Mouse (Mus musculus) lung, adult 2 months (tissue): ENCODE results near the gene Cntnap2.
"Not testable (repeated sequence)": the region's sequence is repeated elsewhere in the genome, so short reads cannot be mapped to it uniquely, and the experiment has no call there.

Source experiments
- CTCF ChIP-seq: fragments of 200-500 bp; IDR thresholded peaks from 2 replicates; pipeline ENCODE4 v1.5.1; 2011; ENCODE audit warnings: mild to moderate bottlenecking, low read length, control low read depth; ENCODE audit not compliant: insufficient read depth
- POLR2A ChIP-seq: fragments of 200-500 bp; IDR thresholded peaks from 2 replicates; pipeline ENCODE4 v1.6.1; 2011; ENCODE audit warnings: low read depth, mild to moderate bottlenecking, control low read depth, low read length, borderline replicate concordance; ENCODE audit errors: extremely low read depth

DNA sequence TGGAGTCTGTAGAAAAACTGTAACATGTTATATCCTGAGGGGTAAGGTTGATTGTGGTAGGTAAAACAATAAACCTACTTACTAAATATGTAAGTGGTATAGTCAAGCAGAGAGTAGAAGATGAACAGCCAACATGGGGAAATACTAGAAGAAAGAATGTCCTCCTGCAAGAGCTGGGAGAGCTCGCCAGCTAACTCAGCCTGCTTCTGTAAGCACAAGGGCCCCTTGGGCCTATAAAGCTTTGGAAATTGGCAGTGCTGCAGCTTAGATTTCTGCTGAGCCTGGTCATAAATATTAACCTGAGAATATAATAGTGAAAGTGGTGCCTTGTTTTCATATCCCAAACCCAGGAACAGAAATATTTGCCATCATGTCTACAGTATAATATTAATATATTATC, 2164.4 kb downstream of the Cntnap2 start:
- TF ChIP-seq CTCF, POLR2A: not testable (repeated sequence)
